Mouse (Mus musculus) liver, embryonic 15.5 days (tissue): ENCODE results near the gene Il2rb. TPM values are rescaled to one million over a fixed set of nuclear protein-coding genes. Genes with fewer than 3 reads are reported as not detected.

Experiments
- ATAC-seq: fragments of 200-750 bp; cut with Nextera tagmentation; 2 replicates; pipeline ENCODE4 v1.8.0; 2017; ENCODE audit warnings: moderate number of reproducible peaks, mild to moderate bottlenecking, moderate library complexity; ENCODE audit not compliant: insufficient read depth
- H3K27ac ChIP-seq: fragments of 300-500 bp; sonication (generic); replicated peaks from 2 replicates; pipeline ENCODE4 v1.5.1; 2015; ENCODE audit warnings: mild to moderate bottlenecking, inconsistent platforms
- H3K27me3 ChIP-seq: fragments of 300-500 bp; sonication (generic); 2 replicates; pipeline ENCODE4 v1.6.1; 2015; ENCODE audit warnings: mild to moderate bottlenecking, inconsistent platforms
- H3K36me3 ChIP-seq: fragments of 300-500 bp; sonication (generic); replicated peaks from 2 replicates; pipeline ENCODE4 v1.6.1; 2015; ENCODE audit warnings: moderate library complexity, mild to moderate bottlenecking, inconsistent platforms
- H3K4me1 ChIP-seq: fragments of 300-500 bp; sonication (generic); replicated peaks from 2 replicates; pipeline ENCODE4 v1.6.1; 2015; ENCODE audit warnings: inconsistent platforms
- H3K4me2 ChIP-seq: fragments of 300-500 bp; sonication (generic); 2 replicates; pipeline ENCODE4 v1.6.1; 2015; ENCODE audit warnings: moderate library complexity, mild to moderate bottlenecking, inconsistent platforms
- H3K4me3 ChIP-seq: fragments of 300-500 bp; sonication (generic); replicated peaks from 2 replicates; pipeline ENCODE4 v1.5.1; 2015; ENCODE audit warnings: mild to moderate bottlenecking, inconsistent platforms
- H3K9ac ChIP-seq: fragments of 300-500 bp; sonication (generic); 2 replicates; pipeline ENCODE4 v1.6.1; 2015; ENCODE audit warnings: moderate library complexity, mild to moderate bottlenecking, inconsistent platforms
- H3K9me3 ChIP-seq: fragments of 300-500 bp; sonication (generic); replicated peaks from 2 replicates; pipeline ENCODE4 v1.6.1; 2016; ENCODE audit warnings: inconsistent platforms
- WGBS: fragments of 180-500 bp; shearing (Covaris S2); methylation state at CpG from one replicate; pipeline ENCODE4 v1.1.7; 2015; ENCODE audit warnings: mixed read lengths; ENCODE audit not compliant: insufficient replicate concordance; 5-methylcytosine and 5-hydroxymethylcytosine counted together
- polyA plus RNA-seq: library from polyadenylated mRNA; unstranded; fragments of >200 nt; fragmentation: Nextera tagmentation; extraction: Ambion mirVana; gene quantifications from 2 replicates; pipeline ENCODE4 v1.2.1, GENCODE M21; 2015

Il2rb gene
- polyA plus RNA-seq, 1 experiment from 2014 or later: 0.58 TPM

- ATAC-seq: peak; percentile 70
- Histone ChIP-seq H3K9me3 (no peaks in the 10 kb centered on the region), H3K4me1 (peaks cover 34% of the 10 kb centered on the region), H3K36me3 (no peaks in the 10 kb centered on the region), H3K4me3 (peak overlapping the region; percentile 32), H3K4me2 (peak overlapping the region; percentile 56), H3K9ac (peak overlapping the region; percentile 35; the same call in 1 of the 2 replicates), H3K27ac (peak overlapping the region; percentile 76), H3K27me3 (no peaks in the 10 kb centered on the region; the same call in 1 of the 2 replicates)
- WGBS: under 1% methylated on average over 25 of the region's 25 CpGs
These were observed 36.9 kb upstream of the Il2rb start for GRCm38 (mm10) chr15:78531901-78532469.

DNA sequence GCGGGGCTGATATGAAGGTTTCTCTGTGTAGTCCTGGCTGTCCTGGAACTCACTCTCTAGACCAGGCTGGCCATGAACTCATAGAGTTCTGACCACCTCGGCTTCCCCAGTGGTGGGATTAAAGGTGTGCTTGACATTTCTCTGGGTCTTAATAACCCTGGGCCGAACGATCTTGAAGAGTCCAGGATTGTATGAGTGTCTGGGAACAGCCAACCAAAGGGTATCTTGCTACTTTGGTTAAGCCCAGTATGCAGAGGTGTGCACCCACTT lies 36.3 kb upstream of the Il2rb start:
- Histone ChIP-seq H3K36me3 (no peaks in the 10 kb centered on the region), H3K4me1 (peaks cover 34% of the 10 kb centered on the region), H3K27me3 (no peaks in the 10 kb centered on the region; the same call in 1 of the 2 replicates), H3K9ac (peak overlapping the region; percentile 35; the same call in 1 of the 2 replicates), H3K27ac (peak overlapping the region; percentile 76), H3K9me3 (no peaks in the 10 kb centered on the region), H3K4me3 (no peak overlapping the region), H3K4me2 (peak overlapping the region; percentile 56)
- WGBS: 61% methylated on average over 4 of the region's 4 CpGs
- no peak for ATAC-seq

DNA sequence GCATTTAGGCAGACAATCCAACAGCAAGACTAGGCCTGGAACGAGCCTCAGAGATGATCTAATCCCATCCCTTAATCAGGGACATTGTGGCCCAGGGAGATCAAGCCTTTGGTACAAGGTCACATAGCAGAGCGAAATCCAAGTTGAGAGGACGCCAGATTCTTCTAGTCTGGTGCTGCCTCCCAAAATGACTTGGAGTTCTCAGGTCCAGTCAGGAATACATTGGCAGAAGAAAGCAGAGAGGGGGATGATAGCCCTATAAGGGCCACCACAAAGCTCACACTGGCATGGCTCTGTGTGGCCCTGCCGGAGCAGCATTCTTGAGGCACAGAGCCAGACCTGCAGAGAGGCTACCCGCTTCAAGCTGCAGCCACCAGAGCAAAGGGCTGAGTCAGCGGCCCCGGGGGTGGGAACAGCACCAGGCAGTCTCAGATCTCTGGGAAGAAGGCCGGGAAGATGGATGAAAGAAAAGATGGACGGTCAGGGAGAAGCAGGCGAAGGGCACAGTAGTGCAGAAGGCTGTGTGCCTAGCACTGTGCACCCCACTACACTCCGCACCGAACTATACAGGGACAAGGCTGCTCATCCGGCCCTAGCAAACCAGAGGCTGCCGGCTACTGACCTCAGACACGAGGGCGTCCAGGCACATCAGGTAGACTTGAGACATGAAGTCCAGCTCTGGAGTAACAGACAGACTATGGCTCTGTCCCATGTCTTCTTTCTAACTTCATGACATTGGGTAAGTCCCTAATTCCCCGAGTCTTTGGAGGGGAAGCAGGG lies 35.8 kb upstream of the Il2rb start, which contains the start of gene C1qtnf6:
TSS of gene C1qtnf6 (minus strand) at position 746 of the 780 bp plus-strand sequence.
- no peak for ATAC-seq
- Histone ChIP-seq H3K27me3 (no peaks in the 10 kb centered on the region; the same call in 1 of the 2 replicates), H3K9me3 (no peaks in the 10 kb centered on the region), H3K9ac (peak within 1 kb of the TSS; percentile 35; the same call in 1 of the 2 replicates), H3K4me3 (peak within 1 kb of the TSS; percentile 32), H3K36me3 (no peaks in the 10 kb centered on the region), H3K4me2 (peak within 1 kb of the TSS; percentile 56), H3K27ac (peak within 1 kb of the TSS; percentile 76), H3K4me1 (peaks cover 34% of the 10 kb centered on the region)
- WGBS: 62% methylated on average over 17 of the region's 17 CpGs

GRCm38 (mm10) chr15:78530141-78530540 lies 35.1 kb upstream of the Il2rb start:
- H3K4me1 ChIP-seq: peaks cover 34% of the 10 kb centered on the region
- H3K4me2 ChIP-seq: no peak overlapping the region
- H3K4me3 ChIP-seq: no peak overlapping the region
- H3K9me3 ChIP-seq: no peaks in the 10 kb centered on the region
- ATAC-seq: no peak
- no peaks in the 10 kb centered on the region; the same call in 1 of the 2 replicates for H3K27me3 ChIP-seq
- H3K36me3 ChIP-seq: no peaks in the 10 kb centered on the region
- 41% methylated on average over 3 of the region's 3 CpGs for WGBS
- H3K9ac ChIP-seq: no peak overlapping the region
- no peak overlapping the region for H3K27ac ChIP-seq

DNA sequence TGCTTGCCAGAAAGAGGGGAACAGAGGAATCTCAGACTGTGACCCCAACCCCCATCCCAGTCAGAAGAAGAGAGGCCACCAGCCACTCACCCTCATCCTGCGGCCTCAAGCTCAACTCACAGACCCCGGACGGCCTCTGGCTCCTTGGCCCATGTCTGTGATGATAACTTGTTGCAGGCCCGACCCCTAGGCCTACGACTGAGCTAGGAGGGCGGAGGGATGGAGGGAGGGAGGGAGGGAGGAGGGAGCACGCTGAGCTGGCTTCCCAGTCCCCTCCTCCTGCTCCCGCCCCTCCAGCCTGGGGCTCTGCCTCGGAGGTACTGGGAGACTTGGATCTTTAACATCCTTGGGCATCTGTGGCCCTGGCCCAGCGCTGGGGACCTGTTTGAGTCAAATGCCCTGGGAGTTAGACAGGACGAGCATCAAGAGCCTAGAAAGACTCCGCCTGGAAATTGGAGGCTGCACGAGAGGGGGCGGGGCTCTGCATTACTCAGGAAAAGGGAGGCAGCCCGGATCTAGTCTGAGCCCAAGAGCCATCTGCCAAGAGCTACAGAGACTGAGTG lies 34.4 kb upstream of the Il2rb start:
- H3K4me1 ChIP-seq: peaks cover 34% of the 10 kb centered on the region
- H3K4me3 ChIP-seq: peak overlapping the region; percentile 42
- H3K9me3 ChIP-seq: no peaks in the 10 kb centered on the region
- no peaks in the 10 kb centered on the region; the same call in 1 of the 2 replicates for H3K27me3 ChIP-seq
- 23% methylated on average over 15 of the region's 15 CpGs for WGBS
- ATAC-seq: no peak
- H3K27ac ChIP-seq: peak overlapping the region; percentile 41; the same call in 1 of the 2 replicates
- no peaks in the 10 kb centered on the region for H3K36me3 ChIP-seq
- H3K9ac ChIP-seq: no peak overlapping the region
- H3K4me2 ChIP-seq: peak overlapping the region; percentile 56

DNA sequence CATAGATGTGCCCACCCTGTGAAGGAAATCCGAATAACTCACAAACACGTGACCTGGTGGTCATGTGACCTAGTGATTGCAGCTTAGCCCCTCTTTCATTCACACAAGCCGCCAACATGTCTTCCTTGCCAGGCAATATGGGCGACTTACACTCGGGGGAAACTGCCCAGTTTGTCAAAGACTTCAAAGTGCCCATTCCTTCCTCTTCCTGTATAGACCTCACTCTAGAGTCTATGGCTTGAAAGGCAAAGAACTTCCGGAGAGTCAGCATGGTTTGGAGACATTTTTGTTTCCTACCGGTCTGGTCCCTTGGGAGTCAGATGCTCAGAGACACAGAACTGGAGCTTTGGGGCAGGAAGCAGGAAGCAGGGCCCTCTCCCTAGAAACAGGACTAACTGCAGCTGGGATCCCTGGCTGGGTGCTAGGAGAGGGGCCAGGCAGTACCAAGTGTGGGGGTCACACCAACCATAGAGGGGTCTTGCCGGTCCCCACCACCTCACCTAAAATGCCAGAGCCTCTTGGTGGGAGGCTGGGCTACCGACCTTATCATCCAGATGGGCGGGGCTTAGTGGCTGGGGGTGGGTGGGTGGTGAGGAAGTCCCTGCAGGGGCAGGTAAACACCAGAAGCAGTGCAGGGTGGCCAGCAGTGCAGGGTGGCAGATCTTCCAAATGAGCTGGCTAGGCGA lies 33.8 kb upstream of the Il2rb start:
- no peaks in the 10 kb centered on the region for H3K36me3 ChIP-seq
- H3K9me3 ChIP-seq: no peaks in the 10 kb centered on the region
- peaks cover 34% of the 10 kb centered on the region for H3K4me1 ChIP-seq
- peak overlapping the region; percentile 56 for H3K4me2 ChIP-seq
- no peak for ATAC-seq
- peak overlapping the region; percentile 41; the same call in 1 of the 2 replicates for H3K27ac ChIP-seq
- H3K27me3 ChIP-seq: no peaks in the 10 kb centered on the region; the same call in 1 of the 2 replicates
- peak overlapping the region; percentile 42 for H3K4me3 ChIP-seq
- no peak overlapping the region for H3K9ac ChIP-seq
- WGBS: 22% methylated on average over 11 of the region's 11 CpGs

GRCm38 (mm10) chr15:78527973-78528372 lies 32.9 kb upstream of the Il2rb start:
- no peak overlapping the region for H3K4me2 ChIP-seq
- no peaks in the 10 kb centered on the region for H3K36me3 ChIP-seq
- WGBS: 43% methylated on average over 7 of the region's 7 CpGs
- peaks cover 33% of the 10 kb centered on the region for H3K4me1 ChIP-seq
- H3K27ac ChIP-seq: no peak overlapping the region
- H3K9me3 ChIP-seq: no peaks in the 10 kb centered on the region
- no peak overlapping the region for H3K9ac ChIP-seq
- no peak overlapping the region for H3K4me3 ChIP-seq
- H3K27me3 ChIP-seq: no peaks in the 10 kb centered on the region; the same call in 1 of the 2 replicates
- ATAC-seq: no peak

DNA sequence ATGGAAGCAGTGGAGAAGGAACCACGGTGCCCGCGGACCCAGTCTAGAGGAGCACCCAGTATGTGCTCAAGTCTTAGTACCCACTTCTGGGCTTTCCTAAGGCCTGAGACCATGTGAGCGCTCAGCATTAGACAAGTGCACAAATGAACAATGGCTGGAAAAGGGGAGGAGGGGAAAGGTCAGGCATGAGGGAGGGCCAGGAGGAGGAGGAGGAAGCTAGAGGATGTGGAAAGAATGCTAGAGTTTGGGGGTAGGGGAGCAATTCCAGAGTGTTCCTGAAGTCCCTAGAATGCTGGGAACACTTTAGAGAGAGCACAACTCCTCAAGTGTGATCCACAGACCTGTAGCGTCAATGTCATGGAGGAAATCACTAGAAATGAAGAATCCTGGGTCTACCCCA lies 29.1 kb upstream of the Il2rb start:
- Histone ChIP-seq H3K4me2 (no peak overlapping the region), H3K4me3 (no peak overlapping the region), H3K36me3 (no peaks in the 10 kb centered on the region), H3K4me1 (peaks cover 7% of the 10 kb centered on the region; the same call in 1 of the 2 replicates), H3K9me3 (no peaks in the 10 kb centered on the region), H3K27me3 (no peaks in the 10 kb centered on the region), H3K9ac (no peak overlapping the region), H3K27ac (no peak overlapping the region)
- 87% methylated on average over 5 of the region's 5 CpGs for WGBS
- no peak for ATAC-seq

- WGBS: 41% methylated on average over 6 of the region's 6 CpGs
- no peaks in the 10 kb centered on the region for H3K9me3 ChIP-seq
- no peak overlapping the region for H3K27ac ChIP-seq
- H3K27me3 ChIP-seq: no peaks in the 10 kb centered on the region
- no peak overlapping the region for H3K4me3 ChIP-seq
- H3K9ac ChIP-seq: no peak overlapping the region
- no peak for ATAC-seq
- H3K36me3 ChIP-seq: no peaks in the 10 kb centered on the region
- H3K4me1 ChIP-seq: no peaks in the 10 kb centered on the region; the same call in 1 of the 2 replicates
- no peak overlapping the region for H3K4me2 ChIP-seq
These were observed 26.8 kb upstream of the Il2rb start for GRCm38 (mm10) chr15:78521892-78522291.

DNA sequence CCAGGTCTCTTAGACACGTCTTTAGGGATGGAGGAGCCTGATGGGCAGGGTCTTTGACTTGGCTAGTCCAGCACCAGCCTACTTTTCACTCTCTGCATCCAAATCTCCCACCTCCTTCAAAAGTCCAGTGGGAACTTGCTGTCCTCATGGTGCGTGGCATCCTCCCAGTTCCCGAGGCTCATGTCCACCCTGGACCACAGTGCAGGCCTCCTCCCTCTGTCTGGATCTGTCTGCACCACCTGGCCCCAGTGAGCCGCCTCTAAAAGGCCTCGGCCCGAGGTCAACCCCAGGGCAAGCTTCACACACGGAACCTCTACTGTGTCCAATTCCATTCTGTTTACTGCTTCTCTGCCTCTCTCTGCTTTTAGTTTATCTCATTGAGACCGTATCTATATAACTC lies 26.3 kb upstream of the Il2rb start:
- no peak for ATAC-seq
- H3K27me3 ChIP-seq: no peaks in the 10 kb centered on the region
- no peaks in the 10 kb centered on the region for H3K9me3 ChIP-seq
- no peaks in the 10 kb centered on the region; the same call in 1 of the 2 replicates for H3K4me1 ChIP-seq
- 59% methylated on average over 8 of the region's 8 CpGs for WGBS
- H3K36me3 ChIP-seq: no peaks in the 10 kb centered on the region
- H3K4me3 ChIP-seq: no peak overlapping the region
- no peak overlapping the region for H3K4me2 ChIP-seq
- H3K9ac ChIP-seq: no peak overlapping the region
- H3K27ac ChIP-seq: no peak overlapping the region
